Mouse (Mus musculus): Measurements from ENCODE around the gene Tssc4. TPM values are rescaled to one million over a fixed set of nuclear protein-coding genes. Genes with fewer than 3 reads are reported as not detected.

Gene Tssc4
- total and polyA plus RNA-seq, 3 experiments = 13.6 to 33.2 (median 14.8) TPM

DNA sequence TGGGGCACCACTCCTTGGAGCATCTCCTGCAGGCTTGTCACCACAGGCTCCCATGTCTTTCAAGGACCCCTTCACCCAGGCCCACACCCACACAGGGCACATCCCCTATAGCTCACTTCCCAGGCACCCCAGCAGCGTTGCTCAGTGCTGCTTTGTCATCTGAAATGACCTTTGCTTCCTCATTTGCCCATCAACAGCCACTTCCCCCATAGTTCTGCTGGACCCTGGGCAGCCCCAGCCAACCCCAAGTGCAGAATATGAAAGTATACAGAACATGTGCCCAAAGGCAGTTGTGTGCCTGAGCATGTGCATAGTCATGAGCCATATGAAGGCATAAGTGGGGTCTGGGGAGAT lies 26.5 kb downstream of the Tssc4 start:
- TF ChIP-seq POLR2A (IDR thresholded peaks at IDR 0.05; ENCODE audit: insufficient read depth, low read depth, low read length) = no peak
- no peak for TF ChIP-seq CTCF (IDR thresholded peaks at IDR 0.05)
- TF ChIP-seq EP300 (IDR thresholded peaks at IDR 0.05; ENCODE audit: insufficient read depth, low read depth, low read length) = no peak
- no peak overlapping the region for H3K4me3 ChIP-seq
- H3K27ac ChIP-seq = no peak overlapping the region
- H3K9ac ChIP-seq (ENCODE audit: low read depth, low read length) = no peak overlapping the region
- 61% methylated on average over 1 of the region's 1 CpGs for WGBS
- H3K36me3 ChIP-seq (ENCODE audit: control insufficient read depth, insufficient read depth, low read length) = no peaks in the 10 kb centered on the region
- H3K79me2 ChIP-seq (replicated peaks; ENCODE audit: control insufficient read depth, insufficient read depth, low read length) = no peaks in the 10 kb centered on the region
- intact Hi-C loops (cut with DNase I) = loop anchor here (2.0 kb wide), 1 partner anchor 15 kb away; no protein-coding TSS in a partner anchor
- H3K27me3 ChIP-seq (ENCODE audit: control insufficient read depth, insufficient read depth, low read length) = no peaks in the 10 kb centered on the region
- no peak for DNase-seq
- H3K4me1 ChIP-seq (ENCODE audit: control insufficient read depth, insufficient read depth, low read length) = no peaks in the 10 kb centered on the region

DNA sequence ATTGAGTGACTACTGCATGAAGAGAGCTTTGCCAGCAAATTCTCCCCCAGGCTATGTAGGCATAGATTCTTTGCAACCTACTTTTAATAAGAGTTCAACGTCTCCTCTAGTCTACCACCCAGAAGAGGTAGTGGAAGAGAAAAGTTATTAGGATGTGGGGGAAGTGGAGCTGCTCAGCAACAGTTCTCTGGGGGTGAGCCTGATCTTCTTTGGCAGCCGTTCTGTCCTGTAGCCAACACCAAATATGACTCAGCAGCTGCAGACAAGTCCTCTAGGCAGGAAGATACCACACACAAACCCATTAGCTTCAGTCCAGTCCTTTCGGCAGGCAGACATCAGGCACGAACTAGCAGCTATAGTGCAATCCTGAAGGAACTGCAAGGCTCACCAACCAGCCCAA lies 31.7 kb downstream of the Tssc4 start:
- 24% methylated on average over 4 of the region's 4 CpGs for WGBS
- Histone ChIP-seq H3K4me1 (ENCODE audit: control insufficient read depth, insufficient read depth, low read length) (no peaks in the 10 kb centered on the region), H3K4me3 (no peak overlapping the region), H3K27ac (no peak overlapping the region), H3K36me3 (ENCODE audit: control insufficient read depth, insufficient read depth, low read length) (no peaks in the 10 kb centered on the region), H3K27me3 (ENCODE audit: control insufficient read depth, insufficient read depth, low read length) (no peaks in the 10 kb centered on the region), H3K79me2 (replicated peaks; ENCODE audit: control insufficient read depth, insufficient read depth, low read length) (no peaks in the 10 kb centered on the region), H3K9ac (ENCODE audit: low read depth, low read length) (no peak overlapping the region)
- TF ChIP-seq EP300 (IDR thresholded peaks at IDR 0.05; ENCODE audit: insufficient read depth, low read depth, low read length) (no peak), CTCF (IDR thresholded peaks at IDR 0.05) (no peak), POLR2A (IDR thresholded peaks at IDR 0.05; ENCODE audit: insufficient read depth, low read depth, low read length) (no peak)
- peak in 1 of 2 experiments; percentile 44 for DNase-seq
- intact Hi-C loops (cut with DNase I) = no loop called here

DNA sequence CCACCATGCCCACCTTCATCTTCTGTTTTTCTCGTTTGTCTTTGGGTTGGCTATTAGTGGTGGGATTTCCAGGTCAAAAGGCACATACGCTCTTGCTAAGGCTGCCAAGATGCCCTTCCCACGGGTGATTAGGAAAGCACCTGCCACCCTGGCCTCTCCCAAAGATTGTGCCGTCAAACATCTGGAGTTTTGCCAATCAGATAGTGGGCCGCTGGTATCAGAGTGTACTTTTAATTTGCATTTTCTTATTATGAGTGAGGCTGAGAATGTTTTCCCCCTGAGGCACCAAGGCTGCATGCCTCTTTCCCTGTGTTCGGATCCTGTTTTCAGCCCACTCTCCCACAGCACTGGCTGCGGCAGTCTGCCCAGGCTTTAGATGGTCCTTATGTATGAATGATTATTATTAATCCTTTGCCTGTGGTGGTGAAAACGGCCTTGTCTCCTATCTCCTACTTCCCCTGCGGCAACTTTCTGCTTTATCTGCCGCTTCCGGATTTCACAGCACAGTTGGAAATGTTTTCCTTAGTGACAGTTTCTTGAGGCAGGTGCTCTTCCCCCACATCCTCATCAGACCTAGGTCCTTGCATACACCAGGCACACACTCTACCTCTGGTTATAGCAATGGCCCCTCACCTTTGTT lies 36.3 kb downstream of the Tssc4 start:
- no peak for DNase-seq
- H3K27ac ChIP-seq = no peak overlapping the region
- no peaks in the 10 kb centered on the region for H3K27me3 ChIP-seq (ENCODE audit: control insufficient read depth, insufficient read depth, low read length)
- H3K36me3 ChIP-seq (ENCODE audit: control insufficient read depth, insufficient read depth, low read length) = peaks cover 2% of the 10 kb centered on the region; the same call in 1 of the 2 replicates
- peaks cover 15% of the 10 kb centered on the region for H3K4me1 ChIP-seq (ENCODE audit: control insufficient read depth, insufficient read depth, low read length)
- H3K4me3 ChIP-seq = no peak overlapping the region
- no peak overlapping the region for H3K9ac ChIP-seq (ENCODE audit: low read depth, low read length)
- whole genome bisulfite sequencing = 53% methylated on average over 11 of the region's 11 CpGs
- intact Hi-C loops (cut with DNase I) = no loop called here
- H3K79me2 ChIP-seq (replicated peaks; ENCODE audit: control insufficient read depth, insufficient read depth, low read length) = no peaks in the 10 kb centered on the region
- TF ChIP-seq CTCF (IDR thresholded peaks at IDR 0.05) (no peak), EP300 (IDR thresholded peaks at IDR 0.05; ENCODE audit: insufficient read depth, low read depth, low read length) (no peak), POLR2A (IDR thresholded peaks at IDR 0.05; ENCODE audit: insufficient read depth, low read depth, low read length) (no peak)

DNA sequence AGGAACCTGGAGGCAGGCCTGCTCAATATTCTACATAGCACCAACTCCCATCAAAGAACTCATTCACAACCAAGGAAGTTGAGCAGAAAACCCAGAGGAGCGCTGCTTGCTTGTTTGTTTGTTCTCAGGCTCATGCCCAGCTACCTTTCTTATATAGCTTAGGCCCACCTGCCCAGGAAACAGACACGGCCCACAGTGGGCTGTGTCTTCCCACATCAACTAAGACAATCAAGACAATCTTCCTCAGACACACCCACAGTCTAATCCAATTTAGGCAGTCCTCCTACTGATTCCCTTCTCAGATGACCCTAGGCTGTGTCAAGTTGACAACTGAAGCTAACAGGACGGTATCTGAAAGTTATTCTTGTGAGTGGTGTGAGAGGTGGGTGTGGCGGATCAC lies 37.0 kb downstream of the Tssc4 start, which contains the start of gene Kcnq1:
Gene Kcnq1, plus strand, starts transcription at position 301 of the 400 bp plus-strand sequence.
- intact Hi-C loops (cut with DNase I) = no loop called here
- Histone ChIP-seq H3K4me1 (ENCODE audit: control insufficient read depth, insufficient read depth, low read length) (peaks cover 21% of the 10 kb centered on the region), H3K4me3 (peak within 1 kb of the TSS; percentile 65), H3K9ac (ENCODE audit: low read depth, low read length) (peak within 1 kb of the TSS; percentile 66), H3K36me3 (ENCODE audit: control insufficient read depth, insufficient read depth, low read length) (peaks cover 2% of the 10 kb centered on the region; the same call in 1 of the 2 replicates), H3K27ac (peak within 1 kb of the TSS; percentile 81), H3K79me2 (replicated peaks; ENCODE audit: control insufficient read depth, insufficient read depth, low read length) (no peaks in the 10 kb centered on the region), H3K27me3 (ENCODE audit: control insufficient read depth, insufficient read depth, low read length) (no peaks in the 10 kb centered on the region)
- 77% methylated on average over 4 of the region's 4 CpGs for WGBS
- no peak for TF ChIP-seq POLR2A (IDR thresholded peaks at IDR 0.05; ENCODE audit: insufficient read depth, low read depth, low read length)
- DNase-seq = no peak

DNA sequence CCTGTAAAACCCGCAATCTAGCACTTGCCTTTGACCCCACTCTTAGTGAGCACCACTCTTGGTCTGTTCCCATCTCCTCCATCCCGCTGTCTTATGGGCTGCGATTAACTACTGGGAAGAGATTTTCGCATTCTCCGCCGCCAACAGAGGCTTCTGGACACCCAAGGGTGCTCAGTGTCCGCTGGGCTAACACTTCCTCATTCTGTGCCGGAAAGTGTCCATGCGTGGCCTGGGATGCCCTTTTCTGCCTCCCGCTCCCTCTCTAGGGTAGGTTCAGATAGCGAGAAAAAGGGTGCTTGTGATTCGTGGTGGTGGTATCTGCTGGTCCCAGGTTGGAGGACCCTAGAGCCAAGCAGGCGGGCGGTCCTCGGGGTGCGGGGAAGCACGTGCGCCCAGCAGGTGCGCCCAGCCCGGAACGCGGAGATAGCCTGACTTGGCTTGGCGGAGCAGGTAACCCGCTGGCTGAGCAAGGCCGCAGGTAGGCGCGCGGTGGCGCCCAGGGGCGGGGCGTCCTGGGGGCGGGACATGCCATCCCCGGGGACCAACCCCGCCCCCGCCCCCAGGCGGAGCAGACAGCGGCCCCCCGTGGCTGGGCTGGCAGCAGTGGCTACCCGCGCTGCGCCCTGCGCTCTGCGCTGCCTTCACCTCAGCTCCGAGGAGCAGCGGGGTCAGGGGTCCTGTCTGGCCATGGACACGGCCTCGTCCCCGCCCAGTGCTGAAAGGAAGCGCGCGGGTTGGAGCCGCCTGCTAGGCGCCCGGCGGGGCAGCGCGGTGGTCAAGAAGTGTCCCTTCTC lies 37.8 kb downstream of the Tssc4 start:
- peak overlapping the region; percentile 81 for H3K27ac ChIP-seq
- peak; percentile 56; the same call in 1 of the 2 replicates for TF ChIP-seq POLR2A (IDR thresholded peaks at IDR 0.05; ENCODE audit: insufficient read depth, low read depth, low read length)
- no peak for TF ChIP-seq EP300 (IDR thresholded peaks at IDR 0.05; ENCODE audit: insufficient read depth, low read depth, low read length)
- TF ChIP-seq CTCF (IDR thresholded peaks at IDR 0.05) = peak; percentile 53

DNA sequence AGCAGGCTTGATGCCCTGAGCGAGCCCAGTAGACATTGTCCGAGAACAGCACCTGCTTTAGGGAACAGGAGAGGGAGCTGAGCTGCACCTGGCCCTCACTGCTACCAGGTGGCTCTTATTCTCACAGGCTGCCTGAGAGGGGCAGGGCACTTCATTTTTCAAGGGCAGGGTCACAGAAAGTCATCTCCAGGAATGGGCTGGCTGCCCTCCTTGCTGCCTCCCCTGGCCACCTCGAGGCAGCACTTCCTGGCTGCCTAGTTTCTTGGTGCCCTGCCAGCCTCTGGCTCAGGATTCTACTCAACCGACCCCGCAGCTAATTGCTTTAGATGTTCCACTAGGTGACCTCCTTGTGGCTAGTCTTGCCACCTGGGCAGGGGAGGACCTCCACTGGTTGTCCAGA lies 39.2 kb downstream of the Tssc4 start:
- intact Hi-C loops (cut with DNase I) = no loop called here
- H3K79me2 ChIP-seq (replicated peaks; ENCODE audit: control insufficient read depth, insufficient read depth, low read length) = no peaks in the 10 kb centered on the region
- TF ChIP-seq CTCF (IDR thresholded peaks at IDR 0.05) = peak; percentile 47
- peak; percentile 57; the same call in 1 of the 2 replicates for TF ChIP-seq POLR2A (IDR thresholded peaks at IDR 0.05; ENCODE audit: insufficient read depth, low read depth, low read length)
- 0 out of 2 replicates have a peak, but pooled peaks have one; percentile 28 for TF ChIP-seq EP300 (IDR thresholded peaks at IDR 0.05; ENCODE audit: insufficient read depth, low read depth, low read length)
- no peaks in the 10 kb centered on the region for H3K27me3 ChIP-seq (ENCODE audit: control insufficient read depth, insufficient read depth, low read length)
- peaks cover 2% of the 10 kb centered on the region; the same call in 1 of the 2 replicates for H3K36me3 ChIP-seq (ENCODE audit: control insufficient read depth, insufficient read depth, low read length)
- 18% methylated on average over 5 of the region's 5 CpGs for WGBS
- H3K9ac ChIP-seq (ENCODE audit: low read depth, low read length) = peak overlapping the region; percentile 66
- peak overlapping the region; percentile 65 for H3K4me3 ChIP-seq
- H3K27ac ChIP-seq = peak overlapping the region; percentile 81
- peak; percentile 68 to 78 for DNase-seq
- H3K4me1 ChIP-seq (ENCODE audit: control insufficient read depth, insufficient read depth, low read length) = peaks cover 24% of the 10 kb centered on the region

More for the DNA sequence above, 37.8 kb downstream of the Tssc4 start:
- WGBS = 7% methylated on average over 57 of the region's 57 CpGs
- H3K9ac ChIP-seq (ENCODE audit: low read depth, low read length) = peak overlapping the region; percentile 66
- intact Hi-C loops (cut with DNase I) = no loop called here
- DNase-seq = peak; percentile 76 to 77
- H3K27me3 ChIP-seq (ENCODE audit: control insufficient read depth, insufficient read depth, low read length) = no peaks in the 10 kb centered on the region
- peaks cover 21% of the 10 kb centered on the region for H3K4me1 ChIP-seq (ENCODE audit: control insufficient read depth, insufficient read depth, low read length)
- peaks cover 2% of the 10 kb centered on the region; the same call in 1 of the 2 replicates for H3K36me3 ChIP-seq (ENCODE audit: control insufficient read depth, insufficient read depth, low read length)
- H3K79me2 ChIP-seq (replicated peaks; ENCODE audit: control insufficient read depth, insufficient read depth, low read length) = no peaks in the 10 kb centered on the region
- H3K4me3 ChIP-seq = peak overlapping the region; percentile 65

All from heart, adult 2 months (tissue).